Mouse (Mus musculus): ENCODE measurements around the gene Zdhhc14. TPM values are rescaled to one million over a fixed set of nuclear protein-coding genes. Genes with fewer than 3 reads are reported as not detected.

Gene Zdhhc14
- total and polyA plus RNA-seq, 3 experiments: 0.34 to 1.3 (median 0.35) TPM

- dilution Hi-C loops (cut with MboI; ENCODE audit: extremely low pct_ligation_motif_present, extremely low pct_unique_long_range_greater_than_20kb, low sequenced_read_pairs): no loop called here
- H3K4me3 ChIP-seq (replicated peaks in 1 of 3; ENCODE audit: low read depth in 2 of 3, low read length in 2 of 3, poor library complexity in 1 of 3): no peak overlapping the region
Measured at GRCm38 (mm10) chr17:5710320-5711104, 218.2 kb downstream of the Zdhhc14 start.

GRCm38 (mm10) chr17:5711861-5712260, 219.5 kb downstream of the Zdhhc14 start:
- in situ Hi-C loops (cut with MboI; ENCODE audit: low pct_ligation_motif_present, low pct_unique_long_range_greater_than_20kb, low sequenced_read_pairs) (no loop called here), dilution Hi-C loops (cut with MboI; ENCODE audit: extremely low pct_ligation_motif_present, extremely low pct_unique_long_range_greater_than_20kb, low sequenced_read_pairs) (no loop called here)
- H3K4me3 ChIP-seq (replicated peaks in 1 of 3; ENCODE audit: low read depth in 2 of 3, low read length in 2 of 3, poor library complexity in 1 of 3): no peak overlapping the region
- H3K27me3 ChIP-seq (replicated peaks): no peaks in the 10 kb centered on the region
- H3K4me2 ChIP-seq (ENCODE audit: insufficient read depth, low read depth, poor library complexity, severe bottlenecking): no peak overlapping the region
- H3K9ac ChIP-seq (ENCODE audit: insufficient read depth, low read depth): no peak overlapping the region
- no peaks in the 10 kb centered on the region for H3K36me3 ChIP-seq (replicated peaks in 1 of 2; ENCODE audit: control insufficient read depth in 1 of 2, insufficient read depth in 1 of 2, low read length in 1 of 2)
- H3K79me2 ChIP-seq (replicated peaks; ENCODE audit: control insufficient read depth, extremely low read depth, insufficient read depth, poor library complexity, severe bottlenecking): no peaks in the 10 kb centered on the region
- no peak overlapping the region for H3K27ac ChIP-seq (ENCODE audit: insufficient read depth, low read depth)
- H3K4me1 ChIP-seq (ENCODE audit: control insufficient read depth in 1 of 2, insufficient read depth in 2 of 2): peaks cover 2 to 12% of the 10 kb centered on the region in 2 experiments; a peak in 2 of 4 replicates
- DNase-seq (ENCODE audit: extremely low read depth): no peak
- TF ChIP-seq ZMIZ1 (IDR thresholded peaks at IDR 0.05; ENCODE audit: low read depth, low read length): no peak
- no peak for TF ChIP-seq NELFE (IDR thresholded peaks at IDR 0.05; ENCODE audit: low read depth, low read length)
- TF ChIP-seq MEF2A (IDR thresholded peaks at IDR 0.05; ENCODE audit: borderline replicate concordance, low read depth, low read length): no peak
- H3K9me3 ChIP-seq (replicated peaks; ENCODE audit: low read length): no peaks in the 10 kb centered on the region

More at GRCm38 (mm10) chr17:5710320-5711104, 218.2 kb downstream of the Zdhhc14 start:
- no peaks in the 10 kb centered on the region for H3K9me3 ChIP-seq (replicated peaks; ENCODE audit: low read length)
- TF ChIP-seq ZMIZ1 (IDR thresholded peaks at IDR 0.05; ENCODE audit: low read depth, low read length): no peak
- no peak for TF ChIP-seq TBP (conservative IDR thresholded peaks at IDR 0.05; ENCODE audit: low read depth, low read length)
- TF ChIP-seq EP300 (IDR thresholded peaks at IDR 0.05; ENCODE audit: low read length): no peak
- no peak for TF ChIP-seq CHD1 (IDR thresholded peaks at IDR 0.05; ENCODE audit: low read depth, low read length)
- no peak for TF ChIP-seq BHLHE40 (IDR thresholded peaks at IDR 0.05; ENCODE audit: low read depth, low read length)
- no peak for TF ChIP-seq ZKSCAN1 (IDR thresholded peaks at IDR 0.05; ENCODE audit: borderline replicate concordance, low read depth, low read length)
- H3K79me2 ChIP-seq (replicated peaks; ENCODE audit: control insufficient read depth, extremely low read depth, insufficient read depth, poor library complexity, severe bottlenecking): no peaks in the 10 kb centered on the region
- DNase-seq (ENCODE audit: extremely low read depth): no peak
- H3K4me2 ChIP-seq (ENCODE audit: insufficient read depth, low read depth, poor library complexity, severe bottlenecking): no peak overlapping the region
- H3K36me3 ChIP-seq (replicated peaks in 1 of 2; ENCODE audit: control insufficient read depth in 1 of 2, insufficient read depth in 1 of 2, low read length in 1 of 2): no peaks in the 10 kb centered on the region
- in situ Hi-C loops (cut with MboI; ENCODE audit: low pct_ligation_motif_present, low pct_unique_long_range_greater_than_20kb, low sequenced_read_pairs): no loop called here
- no peak overlapping the region for H3K27ac ChIP-seq (ENCODE audit: insufficient read depth, low read depth)
- no peak overlapping the region for H3K9ac ChIP-seq (ENCODE audit: insufficient read depth, low read depth)
- H3K4me1 ChIP-seq (ENCODE audit: control insufficient read depth in 1 of 2, insufficient read depth in 2 of 2): peaks cover 0 to 4% of the 10 kb centered on the region in 2 experiments; a peak in 1 of 4 replicates
- no peaks in the 10 kb centered on the region for H3K27me3 ChIP-seq (replicated peaks)

DNA sequence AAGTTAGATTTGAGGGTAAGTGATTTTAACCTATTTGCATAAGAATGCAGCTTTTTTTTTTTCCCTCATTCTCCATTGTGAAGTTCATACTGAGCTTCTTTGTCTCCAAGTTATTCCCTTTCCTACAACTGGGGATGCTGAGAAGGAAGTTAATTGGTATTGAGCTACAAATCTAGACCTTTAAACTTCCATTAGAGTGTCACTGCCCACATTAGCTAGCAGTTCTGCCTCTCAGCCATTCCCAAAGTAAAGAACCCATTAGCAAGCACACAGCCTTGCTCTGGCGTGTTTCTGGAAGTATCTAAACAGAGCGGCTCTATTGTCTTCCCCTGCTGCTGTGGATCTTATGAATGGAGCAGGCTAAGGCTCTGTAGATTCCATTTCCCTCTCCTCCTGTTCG, 220.8 kb downstream of the Zdhhc14 start:
- Histone ChIP-seq H3K4me2 (ENCODE audit: insufficient read depth, low read depth, poor library complexity, severe bottlenecking) (no peak overlapping the region), H3K27me3 (replicated peaks) (no peaks in the 10 kb centered on the region), H3K9me3 (replicated peaks; ENCODE audit: low read length) (no peaks in the 10 kb centered on the region), H3K4me1 (ENCODE audit: control insufficient read depth in 1 of 2, insufficient read depth in 2 of 2) (peaks cover 2 to 20% of the 10 kb centered on the region in 2 experiments; a peak in 3 of 4 replicates), H3K79me2 (replicated peaks; ENCODE audit: control insufficient read depth, extremely low read depth, insufficient read depth, poor library complexity, severe bottlenecking) (no peaks in the 10 kb centered on the region), H3K4me3 (replicated peaks in 1 of 3; ENCODE audit: low read depth in 2 of 3, low read length in 2 of 3, poor library complexity in 1 of 3) (no peak overlapping the region), H3K36me3 (replicated peaks in 1 of 2; ENCODE audit: control insufficient read depth in 1 of 2, insufficient read depth in 1 of 2, low read length in 1 of 2) (no peaks in the 10 kb centered on the region), H3K9ac (ENCODE audit: insufficient read depth, low read depth) (no peak overlapping the region), H3K27ac (ENCODE audit: insufficient read depth, low read depth) (no peak overlapping the region)
- no peak for DNase-seq (ENCODE audit: extremely low read depth)
- no peak for TF ChIP-seq GABPA (IDR thresholded peaks at IDR 0.05; ENCODE audit: insufficient replicate concordance, low read depth, low read length)
- TF ChIP-seq USF1 (IDR thresholded peaks at IDR 0.05; ENCODE audit: low read depth, low read length): no peak
- no peak for TF ChIP-seq CHD2 (IDR thresholded peaks at IDR 0.05; ENCODE audit: low read length)
- TF ChIP-seq POLR2AphosphoS2 (IDR thresholded peaks at IDR 0.05; ENCODE audit: low read depth, low read length): no peak
- TF ChIP-seq PAX5 (IDR thresholded peaks at IDR 0.05; ENCODE audit: low read length): no peak
- no peak for TF ChIP-seq MYC (IDR thresholded peaks at IDR 0.05; ENCODE audit: low read depth, low read length)
- TF ChIP-seq JUND (conservative IDR thresholded peaks at IDR 0.05; ENCODE audit: low read depth, low read length): no peak
- no peak for TF ChIP-seq SIN3A (IDR thresholded peaks at IDR 0.05; ENCODE audit: low read length)
- no peak for TF ChIP-seq TCF12 (IDR thresholded peaks at IDR 0.05; ENCODE audit: low read depth, low read length)
- no peak for TF ChIP-seq ZC3H11A (IDR thresholded peaks at IDR 0.05; ENCODE audit: low read depth, low read length)
- TF ChIP-seq ELF1 (IDR thresholded peaks at IDR 0.05; ENCODE audit: low read depth, low read length): no peak
- no peak for TF ChIP-seq ZMIZ1 (IDR thresholded peaks at IDR 0.05; ENCODE audit: low read depth, low read length)
- no peak for TF ChIP-seq UBTF (IDR thresholded peaks at IDR 0.05; ENCODE audit: low read depth, low read length)
- no peak for TF ChIP-seq JUN (IDR thresholded peaks at IDR 0.05; ENCODE audit: insufficient read depth, low read depth, low read length)
- TF ChIP-seq MAZ (IDR thresholded peaks at IDR 0.05; ENCODE audit: low read depth, low read length): no peak
- no peak for TF ChIP-seq CTCF (conservative IDR thresholded peaks at IDR 0.05 in 1 of 2, IDR thresholded peaks at IDR 0.05 in 1 of 2; ENCODE audit: low read depth in 2 of 2, low read length in 2 of 2)
- no peak for TF ChIP-seq RCOR1 (conservative IDR thresholded peaks at IDR 0.05; ENCODE audit: low read depth, low read length)
- TF ChIP-seq POLR2A (IDR thresholded peaks at IDR 0.05; ENCODE audit: low read depth, low read length): no peak
- no peak for TF ChIP-seq NELFE (IDR thresholded peaks at IDR 0.05; ENCODE audit: low read depth, low read length)
- TF ChIP-seq SMC3 (IDR thresholded peaks at IDR 0.05; ENCODE audit: low read depth, low read length): no peak
- in situ Hi-C loops (cut with MboI; ENCODE audit: low pct_ligation_motif_present, low pct_unique_long_range_greater_than_20kb, low sequenced_read_pairs) (no loop called here), dilution Hi-C loops (cut with MboI; ENCODE audit: extremely low pct_ligation_motif_present, extremely low pct_unique_long_range_greater_than_20kb, low sequenced_read_pairs) (no loop called here)

Measured in CH12.LX (cell line).